Mouse (Mus musculus) liver, postnatal 0 days (tissue): ENCODE data around the gene Gadl1. TPM values are rescaled to one million over a fixed set of nuclear protein-coding genes. Genes with fewer than 3 reads are reported as not detected.
A peak's percentile ranks its signal among the peaks of the same experiment; 100 is the strongest.

Experiments used
- ATAC-seq: fragments of 200-750 bp; cut with Nextera tagmentation; 2 replicates; pipeline ENCODE4 v1.8.0; 2017; ENCODE audit warnings: mild to moderate bottlenecking, moderate library complexity
- DNase-seq: peaks from one replicate; pipeline ENCODE4 v3.0.0-alpha.2; 2016
- H3K27ac ChIP-seq: fragments of 300-500 bp; sonication (generic); 2 replicates; pipeline ENCODE4 v1.5.1; 2014; ENCODE audit warnings: antibody characterized with exemption, moderate library complexity, mild to moderate bottlenecking, low read depth
- H3K27me3 ChIP-seq: fragments of 300-500 bp; sonication (generic); 2 replicates; pipeline ENCODE4 v1.6.1; 2014; ENCODE audit warnings: low read length, control low read depth, mixed read lengths; ENCODE audit not compliant: insufficient read depth
- H3K36me3 ChIP-seq: fragments of 300-500 bp; sonication (generic); replicated peaks from 2 replicates; pipeline ENCODE4 v1.6.1; 2014; ENCODE audit warnings: mild to moderate bottlenecking, control low read depth, low read length, moderate library complexity, mixed read lengths; ENCODE audit not compliant: insufficient read depth
- H3K4me1 ChIP-seq: fragments of 300-500 bp; sonication (generic); 2 replicates; pipeline ENCODE4 v1.6.1; 2014; ENCODE audit warnings: antibody characterized with exemption, mild to moderate bottlenecking, control low read depth; ENCODE audit not compliant: insufficient read depth
- H3K4me2 ChIP-seq: fragments of 300-500 bp; sonication (generic); 2 replicates; pipeline ENCODE4 v1.6.1; 2014; ENCODE audit warnings: low read depth, mild to moderate bottlenecking, low read length, moderate library complexity, mixed read lengths
- H3K4me3 ChIP-seq: fragments of 300-500 bp; sonication (generic); 2 replicates; pipeline ENCODE4 v1.5.1; 2014; ENCODE audit warnings: low read depth, low read length
- H3K9ac ChIP-seq: fragments of 300-500 bp; sonication (generic); replicated peaks from 2 replicates; pipeline ENCODE4 v1.6.1; 2014; ENCODE audit warnings: mild to moderate bottlenecking, moderate library complexity
- H3K9me3 ChIP-seq: fragments of 300-500 bp; sonication (generic); 2 replicates; pipeline ENCODE4 v1.6.1; 2016; ENCODE audit warnings: mild to moderate bottlenecking, control low read depth, low read length, mixed read lengths
- CTCF ChIP-seq: sonication (generic); IDR thresholded peaks from 2 replicates; pipeline ENCODE4 v1.5.1; 2016; ENCODE audit warnings: antibody characterized with exemption, low read depth
- EP300 ChIP-seq: IDR thresholded peaks from 2 replicates; pipeline ENCODE4 v1.6.1; 2016; ENCODE audit warnings: antibody characterized with exemption, low read depth, mild to moderate bottlenecking
- WGBS: fragments of 180-500 bp; shearing (Covaris S2); extraction: QIAGEN DNeasy Blood & Tissue Kit; methylation state at CpG from one replicate; pipeline ENCODE4 v1.1.7; 2014; ENCODE audit not compliant: insufficient replicate concordance; 5-methylcytosine and 5-hydroxymethylcytosine counted together
- polyA plus RNA-seq: library from polyadenylated mRNA; unstranded; fragments of >200 nt; fragmentation: Nextera tagmentation; extraction: Ambion mirVana; gene quantifications from 2 replicates; pipeline ENCODE4 v1.2.1, GENCODE M21; 2015

Gadl1 gene
- polyA plus RNA-seq, 1 experiment from 2014 or later = 0.19 TPM

DNA sequence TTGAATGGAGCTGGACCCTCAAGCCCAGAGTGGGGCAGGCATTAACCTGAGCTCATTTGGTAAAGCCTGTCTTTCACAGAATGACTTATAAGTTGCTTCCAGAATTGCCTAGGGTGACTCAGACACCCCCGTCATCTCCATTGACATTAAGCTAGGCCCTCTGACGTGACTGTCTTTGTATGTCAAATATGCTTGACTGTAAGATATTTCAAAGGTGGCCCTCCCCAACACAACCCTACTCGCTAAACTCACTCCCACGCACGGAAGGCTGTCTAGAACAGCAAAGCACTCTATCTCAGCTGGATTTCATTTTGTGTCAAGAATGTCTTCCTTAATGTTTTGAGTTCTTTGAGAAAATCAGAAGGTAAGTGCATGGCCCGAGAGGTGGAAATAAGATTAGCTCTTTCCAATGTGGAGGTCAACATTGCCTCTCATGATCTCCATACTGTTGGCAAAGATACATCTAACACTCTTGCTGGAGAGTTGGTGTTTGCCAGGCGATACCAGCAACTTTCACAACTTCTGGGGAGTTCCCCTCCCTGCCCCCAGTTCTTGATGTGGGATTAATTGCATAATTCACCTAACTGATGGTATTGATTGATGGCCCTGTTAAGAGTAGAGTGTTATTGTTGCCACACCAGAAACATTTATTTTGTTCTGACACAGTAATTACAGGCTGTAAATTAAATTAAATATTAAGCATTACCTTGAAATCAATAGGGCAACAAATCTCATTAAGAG is 182.0 kb downstream of the Gadl1 start:
- H3K4me3 ChIP-seq = no peak overlapping the region
- ATAC-seq (peak; percentile 84), DNase-seq (no peak)
- H3K27ac ChIP-seq = no peak overlapping the region
- peaks cover 26% of the 10 kb centered on the region for H3K36me3 ChIP-seq
- WGBS = 76% methylated on average over 7 of the region's 7 CpGs
- no peak overlapping the region for H3K9ac ChIP-seq
- H3K4me2 ChIP-seq = no peak overlapping the region
- H3K27me3 ChIP-seq = no peaks in the 10 kb centered on the region
- H3K9me3 ChIP-seq = no peaks in the 10 kb centered on the region
- TF ChIP-seq CTCF (no peak), EP300 (0 out of 2 replicates have a peak, but pooled peaks have one; percentile 28)
- peaks cover 12% of the 10 kb centered on the region for H3K4me1 ChIP-seq

GRCm38 (mm10) chr9:116091921-116092320 is 182.7 kb downstream of the Gadl1 start:
- H3K4me2 ChIP-seq = no peak overlapping the region
- peak; percentile 58 for DNase-seq

DNA sequence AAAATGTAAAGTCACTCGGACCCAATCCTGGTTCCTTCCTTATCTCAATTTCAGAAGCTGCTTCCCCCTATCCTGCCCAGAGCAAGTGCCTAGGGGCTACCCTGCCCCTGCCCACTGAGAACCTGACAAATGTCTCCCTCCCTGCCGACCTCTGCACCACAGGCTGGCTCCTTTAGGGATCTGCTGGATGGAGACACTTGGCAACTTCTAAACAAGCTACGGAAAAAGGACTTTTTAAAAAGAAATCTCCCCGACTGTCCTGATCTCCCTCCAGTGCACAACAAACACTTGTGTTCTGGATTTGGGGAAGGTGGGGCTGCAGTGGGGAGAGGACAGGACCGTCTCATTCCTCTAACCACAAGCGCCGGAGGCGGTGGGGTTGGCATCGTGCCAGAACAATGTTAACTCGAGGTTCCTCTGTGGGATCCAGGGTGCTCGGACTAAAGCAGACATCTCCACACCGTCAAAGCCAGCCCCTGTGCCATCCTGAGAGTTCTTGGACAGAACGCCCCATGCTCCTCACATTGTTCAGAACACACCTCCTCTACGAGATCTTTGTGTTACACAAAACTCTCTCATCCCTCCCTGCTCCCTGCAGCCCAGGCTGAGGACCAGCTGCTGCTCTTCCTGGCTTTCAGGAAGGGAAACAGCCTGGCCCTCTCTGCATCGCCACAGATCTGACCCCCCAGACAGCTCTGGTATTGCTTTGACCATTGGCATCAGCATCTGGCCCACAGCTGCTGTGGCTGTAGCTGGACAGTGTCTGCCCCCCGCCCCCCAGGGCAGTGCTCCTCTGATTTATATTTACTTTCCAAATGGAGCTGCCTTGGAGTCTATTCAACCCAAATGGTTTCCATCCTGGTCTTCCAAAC is 189.7 kb downstream of the Gadl1 start:
- ATAC-seq = no peak
- Histone ChIP-seq H3K27me3 (no peaks in the 10 kb centered on the region), H3K4me3 (no peak overlapping the region), H3K27ac (no peak overlapping the region), H3K9ac (no peak overlapping the region), H3K4me1 (peaks cover 7% of the 10 kb centered on the region; the same call in 1 of the 2 replicates), H3K36me3 (peaks cover 52% of the 10 kb centered on the region), H3K9me3 (no peaks in the 10 kb centered on the region), H3K4me2 (no peak overlapping the region)
- TF ChIP-seq EP300 (no peak), CTCF (no peak)
- DNase-seq = no peak
- WGBS = 54% methylated on average over 16 of the region's 16 CpGs

More at GRCm38 (mm10) chr9:116091921-116092320, 182.7 kb downstream of the Gadl1 start:
- Histone ChIP-seq H3K9ac (no peak overlapping the region), H3K4me3 (no peak overlapping the region), H3K36me3 (peaks cover 32% of the 10 kb centered on the region), H3K4me1 (peaks cover 11% of the 10 kb centered on the region), H3K9me3 (no peaks in the 10 kb centered on the region), H3K27me3 (no peaks in the 10 kb centered on the region), H3K27ac (no peak overlapping the region)
- WGBS = 62% methylated on average over 5 of the region's 5 CpGs
- ATAC-seq = peak; percentile 56; the same call in 1 of the 2 replicates
- no peak for TF ChIP-seq EP300
- TF ChIP-seq CTCF = no peak

DNA sequence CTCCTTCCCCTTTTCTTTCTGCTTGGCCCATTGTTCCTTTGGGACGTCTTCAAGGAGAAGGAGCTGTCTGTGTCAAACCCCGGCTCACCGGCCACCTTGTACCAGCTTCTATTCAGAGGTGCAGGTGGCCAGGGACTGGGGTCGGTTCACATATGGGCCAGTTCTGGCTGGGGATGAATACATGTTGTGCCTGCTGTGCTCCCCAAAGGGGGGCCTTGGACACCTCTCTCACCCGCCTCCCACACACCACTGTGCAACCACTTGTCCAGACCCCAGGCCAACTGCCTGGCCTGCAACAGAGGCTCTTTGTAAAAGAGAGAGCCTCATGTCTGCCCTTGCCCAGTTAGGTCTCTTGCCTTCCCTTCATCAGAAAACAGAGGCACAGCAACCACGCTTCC is 190.3 kb downstream of the Gadl1 start:
- Histone ChIP-seq H3K4me2 (no peak overlapping the region), H3K9ac (no peak overlapping the region), H3K9me3 (no peaks in the 10 kb centered on the region), H3K27me3 (no peaks in the 10 kb centered on the region), H3K4me1 (peaks cover 7% of the 10 kb centered on the region; the same call in 1 of the 2 replicates), H3K4me3 (no peak overlapping the region), H3K36me3 (peaks cover 55% of the 10 kb centered on the region), H3K27ac (no peak overlapping the region)
- ATAC-seq (no peak), DNase-seq (no peak)
- 84% methylated on average over 6 of the region's 6 CpGs for WGBS
- TF ChIP-seq EP300 (no peak), CTCF (no peak)

- Histone ChIP-seq H3K27me3 (no peaks in the 10 kb centered on the region), H3K9ac (no peak overlapping the region), H3K4me3 (no peak overlapping the region), H3K9me3 (no peaks in the 10 kb centered on the region), H3K36me3 (peaks cover 59% of the 10 kb centered on the region), H3K27ac (no peak overlapping the region), H3K4me1 (peaks cover 7% of the 10 kb centered on the region; the same call in 1 of the 2 replicates), H3K4me2 (no peak overlapping the region)
- DNase-seq (no peak), ATAC-seq (no peak)
- 79% methylated on average over 9 of the region's 9 CpGs for WGBS
- TF ChIP-seq EP300 (no peak), CTCF (no peak)
Observed at GRCm38 (mm10) chr9:116100015-116100414, 190.8 kb downstream of the Gadl1 start.

DNA sequence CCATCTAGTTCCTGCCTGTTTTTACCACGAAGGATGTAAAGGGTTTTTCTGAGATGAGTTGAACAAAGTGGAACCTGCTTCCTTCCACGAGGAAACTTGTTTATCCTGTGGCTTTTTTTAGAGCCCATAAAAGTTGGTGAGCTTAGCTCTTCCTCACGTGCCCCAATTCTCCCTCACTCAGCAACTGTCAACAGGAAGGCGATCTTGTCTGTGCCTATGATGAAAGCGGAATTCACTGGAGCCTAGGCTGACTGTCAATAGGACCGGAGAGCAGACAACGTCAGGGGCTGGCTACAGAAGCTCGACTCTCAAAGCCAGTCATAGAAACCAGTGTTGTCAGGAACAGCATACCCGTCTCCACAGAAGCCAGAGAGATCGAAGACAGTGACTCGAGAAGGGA is 192.6 kb downstream of the Gadl1 start:
- no peak for TF ChIP-seq EP300
- no peak for TF ChIP-seq CTCF
- 56% methylated on average over 11 of the region's 11 CpGs for WGBS
- Histone ChIP-seq H3K4me1 (peaks cover 7% of the 10 kb centered on the region; the same call in 1 of the 2 replicates), H3K4me3 (no peak overlapping the region), H3K27me3 (no peaks in the 10 kb centered on the region), H3K36me3 (peaks cover 59% of the 10 kb centered on the region), H3K4me2 (no peak overlapping the region), H3K9me3 (no peaks in the 10 kb centered on the region), H3K27ac (no peak overlapping the region), H3K9ac (no peak overlapping the region)
- ATAC-seq (no peak), DNase-seq (no peak)
